Mouse (Mus musculus) gastrocnemius, postnatal 25 days (tissue): ENCODE measurements around the gene Slc25a13. TPM values are rescaled to one million over a fixed set of nuclear protein-coding genes. Genes with fewer than 3 reads are reported as not detected.

ENCODE experiments used
- DNase-seq: peaks from one replicate; pipeline ENCODE4 v3.0.0; 2022
- total RNA-seq, 2 experiments: library from RNA; stranded (reverse); gene quantifications; 1 replicate in 1 of 2; 2 replicates in 1 of 2; pipeline ENCODE4 v1.2.3; 2021

Slc25a13 gene
- total RNA-seq, 2 experiments from 2014 or later, result 0.56 to 0.64 TPM

GRCm38 (mm10) chr6:6167339-6168126 is 49.4 kb downstream of the Slc25a13 start:
- DNase-seq, result no peak

GRCm38 (mm10) chr6:6162993-6163623 is 53.9 kb downstream of the Slc25a13 start:
- no peak for DNase-seq

GRCm38 (mm10) chr6:6162146-6162545 is 54.8 kb downstream of the Slc25a13 start:
- no peak for DNase-seq

- DNase-seq, result peak; percentile 6
Measured at GRCm38 (mm10) chr6:6160645-6161426, 56.1 kb downstream of the Slc25a13 start.

- DNase-seq, result no peak
Measured at GRCm38 (mm10) chr6:6159221-6159859, 57.6 kb downstream of the Slc25a13 start.

- no peak for DNase-seq
Measured at GRCm38 (mm10) chr6:6153426-6153825, 63.5 kb downstream of the Slc25a13 start.

GRCm38 (mm10) chr6:6150811-6151210 is 66.2 kb downstream of the Slc25a13 start:
- no peak for DNase-seq

- no peak for DNase-seq
Measured at GRCm38 (mm10) chr6:6149751-6150150, 67.2 kb downstream of the Slc25a13 start.

- no peak for DNase-seq
Measured at GRCm38 (mm10) chr6:6149329-6149728, 67.6 kb downstream of the Slc25a13 start.

GRCm38 (mm10) chr6:6145412-6145811 is 71.6 kb downstream of the Slc25a13 start:
- DNase-seq, result no peak

GRCm38 (mm10) chr6:6143525-6143924 is 73.4 kb downstream of the Slc25a13 start:
- no peak for DNase-seq

GRCm38 (mm10) chr6:6140370-6140769 is 76.6 kb downstream of the Slc25a13 start:
- no peak for DNase-seq

GRCm38 (mm10) chr6:6139061-6139460 is 77.9 kb downstream of the Slc25a13 start:
- DNase-seq, result no peak

GRCm38 (mm10) chr6:6136812-6137211 is 80.2 kb downstream of the Slc25a13 start:
- DNase-seq, result no peak

- DNase-seq, result no peak
Measured at GRCm38 (mm10) chr6:6134935-6135334, 82.0 kb downstream of the Slc25a13 start.

GRCm38 (mm10) chr6:6133556-6134050 is 83.4 kb downstream of the Slc25a13 start:
- no peak for DNase-seq

- DNase-seq, result no peak
Measured at GRCm38 (mm10) chr6:6132047-6132446, 84.9 kb downstream of the Slc25a13 start.

- no peak for DNase-seq
Measured at GRCm38 (mm10) chr6:6125620-6126019, 91.4 kb downstream of the Slc25a13 start.

GRCm38 (mm10) chr6:6121904-6122303 is 95.1 kb downstream of the Slc25a13 start:
- no peak for DNase-seq

GRCm38 (mm10) chr6:6120841-6121240 is 96.1 kb downstream of the Slc25a13 start:
- no peak for DNase-seq

GRCm38 (mm10) chr6:6115771-6116170 is 101.2 kb downstream of the Slc25a13 start:
- no peak for DNase-seq

GRCm38 (mm10) chr6:6113776-6114175 is 103.2 kb downstream of the Slc25a13 start:
- no peak for DNase-seq
